Mouse (Mus musculus) liver, adult 2 months (tissue): Measurements from ENCODE around the gene Dgkz.

Experiments
- CTCF ChIP-seq: fragments of 200-500 bp; IDR thresholded peaks from 2 replicates; pipeline ENCODE4 v1.5.1; 2011; ENCODE audit warnings: low read depth, low read length, control low read depth
- POLR2A ChIP-seq: fragments of 200-500 bp; IDR thresholded peaks from 2 replicates; pipeline ENCODE4 v1.6.1; 2011; ENCODE audit warnings: low read length, control low read depth; ENCODE audit not compliant: insufficient read depth; ENCODE audit errors: extremely low read depth

GRCm38 (mm10) chr2:91966367-91966766, 9.3 kb downstream of the Dgkz start:
- TF ChIP-seq CTCF (no peak), POLR2A (no peak)
